23 mouse cellular contexts compared by ENCODE assay signal in genomic region chr13:90723533-90723898, GRCm38 (mm10).
DNase-seq lines count a peak whose midpoint lies in the region; ATAC-seq and TF ChIP-seq lines count a peak whose summit lies in the region.
"Had no signal": no experiment of that assay in that cellular context is flagged by ENCODE, and none has a peak within 500 bp of the region (broad histone marks: within the 10 kb centered on the region; RNA-seq: fewer than 3 reads in every experiment).

No protein-coding gene starts in this region.

- no peaks in the 10 kb centered on the region for H3K9me3 ChIP-seq in forebrain, embryonic 16.5 days (ENCODE audit: control insufficient read depth, low read length)
- no peaks in the 10 kb centered on the region for H3K9me3 ChIP-seq in forebrain, embryonic 15.5 days
- H3K9me3 ChIP-seq in kidney, embryonic 14.5 days (ENCODE audit: control insufficient read depth, low read length) = no peaks in the 10 kb centered on the region
- H3K9me3 ChIP-seq in midbrain, embryonic 15.5 days = no peaks in the 10 kb centered on the region
- H3K9me3 ChIP-seq in midbrain, embryonic 13.5 days = no peaks in the 10 kb centered on the region
- H3K9me3 ChIP-seq in neural tube, embryonic 15.5 days (replicated peaks) = no peaks in the 10 kb centered on the region
- H3K9me3 ChIP-seq: embryonic facial prominence, embryonic 15.5 days; liver, embryonic 13.5 days; megakaryocyte, embryonic 14.5 days; stomach, embryonic 15.5 days had no signal

- no peak overlapping the region for H3K27ac ChIP-seq in forebrain, embryonic 16.5 days (ENCODE audit: low read length)
- H3K27ac ChIP-seq in forebrain, embryonic 15.5 days (replicated peaks) = no peak overlapping the region
- peak overlapping the region; percentile 13; the same call in 1 of the 2 replicates for H3K27ac ChIP-seq in kidney, embryonic 14.5 days (ENCODE audit: low read depth, low read length)
- no peak overlapping the region for H3K27ac ChIP-seq in kidney, adult 2 months (ENCODE audit: insufficient read depth, low read depth, low read length)
- no peak overlapping the region for H3K27ac ChIP-seq in midbrain, embryonic 15.5 days
- H3K27ac ChIP-seq in midbrain, embryonic 13.5 days = no peak overlapping the region
- H3K27ac ChIP-seq in neural tube, embryonic 15.5 days (replicated peaks) = no peak overlapping the region
- H3K27ac ChIP-seq: embryonic facial prominence, embryonic 15.5 days; left cerebral cortex, adult 2 months; liver, embryonic 13.5 days; stomach, embryonic 15.5 days had no signal

- no peak for TF ChIP-seq CTCF in kidney, adult 2 months (conservative IDR thresholded peaks at IDR 0.05; ENCODE audit: insufficient read depth, insufficient read length, low read depth, low read length)

- peaks cover 12% of the 10 kb centered on the region for H3K4me1 ChIP-seq in forebrain, embryonic 16.5 days (replicated peaks; ENCODE audit: control insufficient read depth, insufficient read depth, low read length)
- peaks cover 11% of the 10 kb centered on the region for H3K4me1 ChIP-seq in forebrain, embryonic 15.5 days
- H3K4me1 ChIP-seq in kidney, embryonic 14.5 days (ENCODE audit: control insufficient read depth, insufficient read depth, low read length) = peaks cover 15% of the 10 kb centered on the region; the same call in 1 of the 2 replicates
- H3K4me1 ChIP-seq in kidney, adult 2 months (ENCODE audit: control insufficient read depth, insufficient read depth, low read length) = no peaks in the 10 kb centered on the region
- no peaks in the 10 kb centered on the region for H3K4me1 ChIP-seq in midbrain, embryonic 15.5 days
- H3K4me1 ChIP-seq in midbrain, embryonic 13.5 days (replicated peaks) = no peaks in the 10 kb centered on the region
- H3K4me1 ChIP-seq in neural tube, embryonic 15.5 days = peaks cover 7% of the 10 kb centered on the region
- H3K4me1 ChIP-seq: embryonic facial prominence, embryonic 15.5 days; liver, embryonic 13.5 days; megakaryocyte, embryonic 14.5 days; stomach, embryonic 15.5 days had no signal

- WGBS in forebrain, embryonic 16.5 days = 64% methylated on average over 3 of the region's 3 CpGs
- WGBS in forebrain, embryonic 15.5 days = 51% methylated on average over 3 of the region's 3 CpGs
- 20% methylated on average over 3 of the region's 3 CpGs for WGBS in kidney, embryonic 14.5 days
- WGBS in kidney, adult 2 months = 48% methylated on average over 3 of the region's 3 CpGs
- 38% methylated on average over 3 of the region's 3 CpGs for WGBS in midbrain, embryonic 15.5 days
- 47% methylated on average over 3 of the region's 3 CpGs for WGBS in midbrain, embryonic 13.5 days
- 23% methylated on average over 3 of the region's 3 CpGs for WGBS in neural tube, embryonic 15.5 days

- H3K4me2 ChIP-seq in forebrain, embryonic 16.5 days (ENCODE audit: low read length) = no peak overlapping the region
- H3K4me2 ChIP-seq in forebrain, embryonic 15.5 days (replicated peaks) = no peak overlapping the region
- H3K4me2 ChIP-seq in kidney, embryonic 14.5 days (replicated peaks; ENCODE audit: low read depth, low read length) = no peak overlapping the region
- H3K4me2 ChIP-seq in midbrain, embryonic 15.5 days = no peak overlapping the region
- H3K4me2 ChIP-seq in midbrain, embryonic 13.5 days (replicated peaks) = no peak overlapping the region
- no peak overlapping the region for H3K4me2 ChIP-seq in neural tube, embryonic 15.5 days
- H3K4me2 ChIP-seq: embryonic facial prominence, embryonic 15.5 days; liver, embryonic 13.5 days; stomach, embryonic 15.5 days had no signal

- no peaks in the 10 kb centered on the region for H3K27me3 ChIP-seq in forebrain, embryonic 16.5 days (replicated peaks; ENCODE audit: control insufficient read depth, insufficient read depth, low read length)
- H3K27me3 ChIP-seq in forebrain, embryonic 15.5 days = no peaks in the 10 kb centered on the region
- no peaks in the 10 kb centered on the region for H3K27me3 ChIP-seq in kidney, embryonic 14.5 days (ENCODE audit: control insufficient read depth, insufficient read depth, low read length)
- H3K27me3 ChIP-seq in kidney, adult 2 months (replicated peaks; ENCODE audit: control insufficient read depth, insufficient read depth, low read length) = no peaks in the 10 kb centered on the region
- H3K27me3 ChIP-seq in midbrain, embryonic 15.5 days (replicated peaks) = no peaks in the 10 kb centered on the region
- no peaks in the 10 kb centered on the region for H3K27me3 ChIP-seq in midbrain, embryonic 13.5 days
- no peaks in the 10 kb centered on the region for H3K27me3 ChIP-seq in neural tube, embryonic 15.5 days (replicated peaks)
- H3K27me3 ChIP-seq: embryonic facial prominence, embryonic 15.5 days; liver, embryonic 13.5 days; megakaryocyte, embryonic 14.5 days; stomach, embryonic 15.5 days had no signal

- no peak overlapping the region for H3K4me3 ChIP-seq in forebrain, embryonic 16.5 days (replicated peaks; ENCODE audit: low read length)
- no peak overlapping the region for H3K4me3 ChIP-seq in forebrain, embryonic 15.5 days
- no peak overlapping the region for H3K4me3 ChIP-seq in kidney, embryonic 14.5 days (ENCODE audit: low read length)
- H3K4me3 ChIP-seq in kidney, adult 2 months (ENCODE audit: insufficient read depth, low read depth, low read length) = no peak overlapping the region
- no peak overlapping the region for H3K4me3 ChIP-seq in midbrain, embryonic 15.5 days
- H3K4me3 ChIP-seq in midbrain, embryonic 13.5 days (replicated peaks) = no peak overlapping the region
- H3K4me3 ChIP-seq in neural tube, embryonic 15.5 days (replicated peaks) = no peak overlapping the region
- H3K4me3 ChIP-seq: embryonic facial prominence, embryonic 15.5 days; left cerebral cortex, adult 2 months; liver, embryonic 13.5 days; megakaryocyte, embryonic 14.5 days; stomach, embryonic 15.5 days had no signal

- ATAC-seq in forebrain, embryonic 16.5 days = peak; percentile 18; the same call in 1 of the 2 replicates
- ATAC-seq in forebrain, embryonic 15.5 days (replicated peaks) = no peak
- peak; percentile 48 for ATAC-seq in kidney, embryonic 14.5 days (ENCODE audit: low FRiP score, low TSS enrichment)
- ATAC-seq in midbrain, embryonic 15.5 days (replicated peaks) = 0 out of 2 replicates have a peak, but pooled peaks have one; percentile 50
- no peak for ATAC-seq in midbrain, embryonic 13.5 days
- peak; percentile 21; the same call in 1 of the 2 replicates for ATAC-seq in neural tube, embryonic 15.5 days (ENCODE audit: low FRiP score)

- H3K36me3 ChIP-seq in forebrain, embryonic 16.5 days (ENCODE audit: control insufficient read depth, insufficient read depth) = no peaks in the 10 kb centered on the region
- no peaks in the 10 kb centered on the region for H3K36me3 ChIP-seq in forebrain, embryonic 15.5 days
- no peaks in the 10 kb centered on the region for H3K36me3 ChIP-seq in kidney, embryonic 14.5 days (ENCODE audit: control insufficient read depth, insufficient read depth, low read length)
- no peaks in the 10 kb centered on the region for H3K36me3 ChIP-seq in kidney, adult 2 months (ENCODE audit: control insufficient read depth, insufficient read depth, low read length)
- H3K36me3 ChIP-seq in midbrain, embryonic 15.5 days (replicated peaks) = no peaks in the 10 kb centered on the region
- H3K36me3 ChIP-seq in midbrain, embryonic 13.5 days = no peaks in the 10 kb centered on the region
- H3K36me3 ChIP-seq in neural tube, embryonic 15.5 days = no peaks in the 10 kb centered on the region
- H3K36me3 ChIP-seq: embryonic facial prominence, embryonic 15.5 days; liver, embryonic 13.5 days; stomach, embryonic 15.5 days had no signal

- DNase-seq in kidney, adult 2 months = no peak
- no peak for DNase-seq in right cerebral cortex, postnatal 4 days
- DNase-seq: adrenal gland, adult 2 months; cerebellum, adult 11-12 months; cerebellum, postnatal 10 days; gastrocnemius, postnatal 14 days; heart, adult 18-20 months; kidney, adult 8-10 months; liver, embryonic 13.5 days; lung, adult 2 months; lung, postnatal 36 days; right cerebral cortex, adult 18-20 months; thymus, postnatal 25 days had no signal

- TF ChIP-seq POLR2A in kidney, adult 2 months (IDR thresholded peaks at IDR 0.05; ENCODE audit: low read depth, low read length) = no peak

- H3K9ac ChIP-seq in forebrain, embryonic 16.5 days (replicated peaks; ENCODE audit: low read depth, low read length) = no peak overlapping the region
- no peak overlapping the region for H3K9ac ChIP-seq in forebrain, embryonic 15.5 days (replicated peaks)
- H3K9ac ChIP-seq in kidney, embryonic 14.5 days (ENCODE audit: low read depth, low read length) = no peak overlapping the region
- no peak overlapping the region for H3K9ac ChIP-seq in midbrain, embryonic 15.5 days
- H3K9ac ChIP-seq in midbrain, embryonic 13.5 days (replicated peaks) = no peak overlapping the region
- H3K9ac ChIP-seq in neural tube, embryonic 15.5 days (replicated peaks) = no peak overlapping the region
- H3K9ac ChIP-seq: embryonic facial prominence, embryonic 15.5 days; liver, embryonic 13.5 days; stomach, embryonic 15.5 days had no signal

Comparison
In these comparisons a context has a peak if more than half of its experiments do, and no peak if none do; other contexts are left out.
1. ATAC-seq: peak in forebrain, embryonic 16.5 days (single experiment), kidney, embryonic 14.5 days (single experiment), midbrain, embryonic 15.5 days (single experiment) and neural tube, embryonic 15.5 days (single experiment); none in forebrain, embryonic 15.5 days (single experiment) and midbrain, embryonic 13.5 days (single experiment).